Mouse (Mus musculus) spleen, adult 2 months (tissue): ENCODE results near the gene Dyrk1a.

ENCODE experiments used
- CTCF ChIP-seq: fragments of 200-500 bp; IDR thresholded peaks from 2 replicates; pipeline ENCODE4 v1.5.1; 2011; ENCODE audit warnings: mild to moderate bottlenecking, inconsistent platforms; ENCODE audit not compliant: insufficient read depth, insufficient read length, insufficient replicate concordance; ENCODE audit errors: extremely low read depth
- POLR2A ChIP-seq: fragments of 200-500 bp; IDR thresholded peaks from 2 replicates; pipeline ENCODE4 v1.6.1; 2011; ENCODE audit warnings: low read depth, low read length, inconsistent platforms

DNA sequence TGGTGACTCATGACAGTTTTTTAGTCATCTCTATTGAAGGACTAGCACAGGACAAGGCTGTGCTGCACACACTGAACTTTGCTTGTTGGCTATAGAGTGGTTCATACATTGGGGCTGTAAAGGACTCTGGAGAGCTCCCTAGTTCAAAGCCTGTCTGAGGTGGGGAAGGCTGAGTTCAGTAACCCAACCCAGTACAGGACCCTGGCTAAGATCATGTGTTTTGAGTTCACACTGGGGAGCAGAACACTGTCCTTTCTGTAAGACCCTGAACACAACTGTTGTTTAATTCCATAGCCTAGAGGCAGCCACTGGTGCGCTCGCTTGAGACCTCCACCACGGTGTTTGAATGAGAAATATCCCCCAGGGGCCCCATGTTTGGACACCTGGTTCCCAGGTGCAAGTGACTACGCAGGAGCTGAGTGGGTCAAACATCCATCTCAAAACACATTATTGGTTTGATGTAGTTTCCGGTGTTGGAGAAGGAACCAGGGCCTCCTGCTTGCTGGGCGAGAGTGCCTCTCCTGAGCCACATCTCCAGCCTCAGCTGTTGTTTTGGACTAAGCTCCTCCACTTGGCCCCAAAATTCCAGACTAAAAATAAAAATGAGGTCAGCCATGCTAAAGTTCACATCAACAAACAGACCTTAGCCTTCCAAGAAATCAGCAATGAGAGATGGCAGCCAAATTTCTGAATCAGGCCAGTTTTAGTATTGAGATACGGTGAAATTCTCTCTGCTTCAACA is 33.2 kb upstream of the Dyrk1a start:
- TF ChIP-seq POLR2A (no peak), CTCF (no peak)
